Mouse (Mus musculus): Measurements from ENCODE around the gene Zfp61.

The Zfp61 gene

GRCm38 (mm10) chr7:24300771-24301282, at the start of gene Zfp61:
Gene Zfp61 (minus strand): TSS chr7:24301232.
- DNase-seq: peak; percentile 86

DNA sequence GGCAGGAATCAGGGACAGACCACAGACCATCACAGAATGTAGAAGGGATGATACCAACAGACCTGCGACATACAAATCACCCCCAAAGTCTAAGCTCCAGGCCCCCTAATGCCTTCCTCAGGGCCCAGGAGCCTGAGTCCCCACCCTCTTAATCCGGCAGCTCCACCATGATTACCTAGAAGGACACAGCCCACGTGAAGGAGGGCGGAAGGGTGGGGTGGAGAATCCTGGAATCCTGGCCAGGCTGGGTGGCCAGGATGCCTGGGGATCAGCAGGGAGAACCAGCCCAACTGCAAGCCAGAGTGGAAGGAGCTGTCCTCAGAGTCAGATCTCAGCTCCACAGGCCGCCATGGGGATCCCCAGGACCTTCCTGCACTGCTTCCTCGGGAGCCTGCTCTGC, 47.9 kb upstream of the Zfp61 start, which contains the start of gene Lypd5:
Lypd5 (plus strand) TSS at position 301 of the 400 bp plus-strand sequence.
- DNase-seq: no peak

DNA sequence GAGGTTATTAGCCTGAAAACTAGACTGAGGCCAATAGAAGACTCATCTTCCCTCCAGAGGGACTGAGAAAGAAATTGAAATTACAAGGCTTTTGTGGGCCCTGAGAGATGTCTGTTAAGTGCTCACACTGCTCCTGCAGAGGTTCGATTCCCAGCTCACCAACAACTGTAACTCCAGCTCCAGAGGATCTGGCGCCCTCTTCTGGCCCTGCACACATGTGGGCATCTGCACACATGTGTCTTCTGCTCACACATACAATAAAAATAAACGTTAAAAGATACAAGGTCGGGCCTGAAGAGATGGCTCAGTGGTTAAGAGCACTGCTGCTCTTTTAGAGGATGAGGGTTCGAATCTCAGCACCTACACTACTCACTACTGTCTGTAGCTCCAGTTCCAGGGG, 45.4 kb upstream of the Zfp61 start:
- DNase-seq: no peak

GRCm38 (mm10) chr7:24343701-24344272, 42.8 kb upstream of the Zfp61 start:
- no peak for DNase-seq

- no peak for DNase-seq
Observed at GRCm38 (mm10) chr7:24338241-24338640, 37.2 kb upstream of the Zfp61 start.

DNA sequence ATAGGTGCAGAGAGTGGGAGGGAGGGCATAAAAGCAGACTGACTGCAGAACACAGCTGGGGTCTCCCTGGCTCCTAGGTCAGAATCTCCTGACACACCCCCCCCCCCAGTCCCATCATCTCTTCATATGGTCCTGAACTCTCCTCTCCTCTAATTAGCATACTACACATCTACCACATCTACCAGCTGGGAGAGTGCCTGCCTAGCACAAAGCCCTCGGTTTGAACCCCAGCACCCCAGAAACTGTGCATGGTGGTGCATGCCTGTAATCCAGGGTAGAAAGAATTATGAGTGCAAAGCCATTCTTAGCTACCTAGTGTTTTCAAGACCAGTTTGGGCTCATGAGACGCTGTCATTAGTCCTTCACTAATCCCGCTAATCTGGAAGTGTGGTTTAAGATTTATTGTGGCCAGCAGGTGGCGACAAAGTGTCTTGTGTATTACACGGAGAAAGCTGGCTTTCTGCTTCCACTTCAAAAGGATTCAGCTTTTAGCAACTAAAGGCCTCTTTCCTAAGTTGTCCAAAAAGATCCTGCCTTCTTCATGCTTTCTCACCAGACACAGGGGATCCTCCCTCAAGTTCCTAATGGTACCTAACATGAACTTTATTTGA, 34.8 kb upstream of the Zfp61 start:
- DNase-seq: peak; percentile 74

GRCm38 (mm10) chr7:24333304-24333986, 32.4 kb upstream of the Zfp61 start, which contains the start of gene Tescl:
Gene Tescl (minus strand): TSS chr7:24333936.
- DNase-seq: no peak

DNA sequence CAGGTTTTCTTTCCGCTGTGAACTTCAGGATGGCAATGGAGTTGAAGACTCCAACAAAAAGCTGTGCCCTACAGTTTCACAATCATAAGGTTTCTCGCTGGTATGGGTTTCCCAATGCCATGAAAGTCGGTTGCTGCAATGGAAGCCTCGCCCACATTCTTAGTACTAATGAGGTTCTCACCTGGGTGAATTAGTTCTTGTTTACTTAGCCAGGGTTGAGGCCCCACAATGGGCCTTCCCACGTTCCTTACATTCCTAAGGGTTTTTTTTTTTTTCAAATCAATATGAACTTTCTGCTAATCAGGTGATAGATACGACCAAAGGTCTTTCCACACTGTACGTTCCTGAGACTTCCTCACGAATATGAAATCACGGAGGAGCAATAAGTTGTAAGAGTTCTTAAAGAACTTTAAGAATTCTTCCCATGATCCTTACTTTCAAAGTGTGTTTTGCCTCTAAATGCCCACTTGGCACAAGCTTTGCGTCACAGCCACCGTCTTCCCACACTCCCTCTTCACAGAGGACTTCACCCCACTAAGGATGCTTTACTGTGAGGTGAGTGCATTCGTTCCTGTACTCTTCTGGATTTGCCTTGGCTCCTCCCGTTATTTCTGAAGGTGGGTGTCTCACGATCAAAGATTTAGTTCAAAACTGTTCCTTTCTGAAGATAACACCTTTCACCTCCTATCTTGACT, 26.4 kb upstream of the Zfp61 start:
- no peak for DNase-seq

DNA sequence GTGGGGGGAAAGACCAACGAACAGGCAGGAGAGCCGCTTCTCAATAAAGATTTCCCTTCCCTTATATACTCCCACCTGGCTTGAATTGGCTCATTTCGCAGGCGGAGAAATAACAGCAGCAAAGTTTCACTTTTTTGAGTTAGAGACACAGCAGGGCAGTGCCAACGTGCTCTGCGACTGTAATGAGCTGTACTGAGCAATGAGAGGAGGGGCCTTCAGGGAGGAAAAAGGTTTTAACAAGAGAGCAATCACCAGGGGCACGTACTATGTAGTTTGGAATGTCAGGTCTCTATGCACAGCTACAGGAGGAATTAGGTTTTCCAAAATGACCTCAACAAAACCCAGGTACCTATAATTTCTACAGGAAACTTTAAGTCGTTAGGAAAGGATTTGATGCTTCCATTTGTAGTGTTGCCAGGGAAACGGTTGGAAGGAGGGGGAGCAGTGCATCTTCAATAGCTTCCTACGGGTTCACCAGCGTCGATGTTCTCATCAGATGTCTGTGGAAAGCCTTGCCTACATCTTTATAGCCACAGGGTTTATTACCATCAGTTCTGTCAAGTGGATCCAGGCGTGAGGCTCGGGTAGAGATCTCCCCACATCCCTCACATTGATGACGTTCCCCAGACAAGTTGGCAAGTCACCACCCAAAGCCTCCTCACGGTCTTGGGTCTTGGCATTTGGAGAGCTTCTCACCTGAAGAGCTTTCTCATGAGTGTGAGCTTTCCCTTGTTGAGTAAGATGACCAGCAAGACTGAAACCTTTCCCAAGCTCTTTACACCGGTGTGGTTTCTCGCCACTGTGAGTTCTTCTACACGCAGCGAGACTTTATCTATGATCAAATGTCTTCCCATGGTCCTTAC, 25.5 kb upstream of the Zfp61 start:
- DNase-seq: no peak

- DNase-seq: no peak
Observed at GRCm38 (mm10) chr7:24325675-24326128, 24.7 kb upstream of the Zfp61 start.

DNA sequence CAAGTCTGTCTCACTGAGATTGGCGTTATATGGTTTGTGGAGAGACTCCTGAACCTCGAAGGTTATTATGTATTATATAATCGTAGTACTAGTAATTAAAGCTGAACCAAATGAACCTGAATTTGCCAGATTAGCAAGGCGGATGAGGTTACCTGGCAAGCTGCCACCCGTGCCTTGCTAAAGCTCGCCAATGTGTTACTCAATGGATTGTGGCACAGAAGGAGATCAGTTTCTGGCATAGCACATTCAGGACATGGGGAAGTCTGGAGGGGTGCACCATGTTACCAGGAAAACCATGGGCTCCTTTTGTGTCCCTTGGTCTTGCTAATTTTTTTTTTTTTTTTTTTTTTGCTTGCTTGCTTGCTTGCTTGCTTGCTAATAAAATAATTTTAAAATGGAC, 24.2 kb upstream of the Zfp61 start:
- DNase-seq: no peak

DNA sequence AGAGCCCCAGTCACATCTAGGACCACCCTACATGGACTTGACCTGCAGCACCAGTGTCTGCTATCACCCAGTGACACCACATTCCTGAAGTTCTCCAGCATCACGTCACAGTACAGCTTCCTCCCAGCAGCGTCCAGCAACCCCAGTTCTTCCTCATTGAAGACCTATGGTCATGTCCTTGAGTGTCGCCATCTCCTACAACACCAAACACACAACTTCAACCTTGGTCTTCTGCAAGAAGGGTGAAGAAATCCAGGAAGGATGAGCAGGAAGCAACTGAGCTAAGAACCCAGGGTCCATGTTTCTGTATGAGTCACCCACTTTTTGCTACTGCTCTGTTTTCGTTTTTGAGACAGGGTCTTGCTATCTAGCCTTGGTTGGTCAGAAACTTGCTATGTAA, 21.6 kb upstream of the Zfp61 start:
- DNase-seq: no peak

DNA sequence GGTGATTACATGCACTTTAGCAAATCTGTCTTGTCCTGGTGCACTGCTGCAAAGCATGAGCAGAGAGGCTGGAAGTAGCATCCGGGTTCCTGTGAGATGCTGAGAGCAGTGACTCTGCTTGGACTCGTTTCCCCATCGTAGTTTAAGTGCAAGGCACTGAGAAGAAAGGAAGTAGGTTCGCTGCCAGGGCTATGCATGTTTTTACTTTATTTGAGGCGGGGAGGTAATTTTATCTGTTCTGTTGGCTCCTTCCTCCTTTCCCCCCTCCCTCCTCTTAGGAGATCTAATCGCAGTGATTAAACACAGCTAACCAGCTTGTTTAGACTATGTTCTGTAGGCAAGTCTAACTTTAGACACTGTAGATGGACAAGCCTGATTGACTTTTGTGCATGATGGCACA, 17.9 kb upstream of the Zfp61 start:
- no peak for DNase-seq

- DNase-seq: peak; percentile 93
Observed at GRCm38 (mm10) chr7:24316567-24317092, 15.6 kb upstream of the Zfp61 start, which contains the start of gene Zfp94. Gene Zfp94 (minus strand): TSS chr7:24316666.

DNA sequence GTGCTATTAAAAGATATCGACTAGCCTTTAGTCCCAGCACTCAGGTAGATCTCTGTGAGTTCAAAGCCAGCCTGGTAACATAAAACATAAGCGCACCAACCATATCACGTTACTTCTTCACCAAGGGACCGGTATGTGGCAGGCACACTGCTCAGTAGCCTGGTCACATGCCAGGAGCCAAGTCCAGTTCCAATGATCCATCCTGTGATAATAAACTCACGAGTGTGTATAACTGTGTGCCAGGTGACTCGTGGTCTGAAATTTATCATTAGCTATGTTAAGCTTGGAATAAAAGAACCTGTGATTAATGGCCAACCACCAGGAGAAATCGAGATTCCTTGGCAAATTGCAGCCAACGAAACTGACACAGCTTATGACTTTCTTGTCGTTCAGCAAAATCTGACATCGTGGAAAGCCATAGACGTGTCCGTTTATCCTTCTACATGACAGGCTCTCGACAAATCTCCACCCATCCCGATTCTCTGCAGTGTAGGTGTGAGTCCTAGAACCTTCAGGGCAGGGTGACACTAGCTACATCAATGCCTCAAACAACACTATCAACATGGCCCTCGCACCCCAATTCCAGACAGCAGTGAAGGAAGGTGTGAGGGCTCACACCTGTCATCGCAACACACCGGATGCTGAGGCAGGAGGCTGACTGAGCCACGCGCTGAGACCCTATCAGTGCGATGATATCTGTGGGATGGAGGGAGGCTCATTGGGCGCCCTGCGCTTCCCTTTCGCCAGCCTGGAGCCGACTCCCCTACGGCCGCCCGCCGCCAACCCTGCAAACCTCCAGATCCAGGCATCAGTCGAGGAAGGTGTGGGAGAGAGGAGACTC, 14.9 kb upstream of the Zfp61 start:
- no peak for DNase-seq

- DNase-seq: peak; percentile 13
Observed at GRCm38 (mm10) chr7:24299823-24300481, 1.1 kb downstream of the Zfp61 start.

DNA sequence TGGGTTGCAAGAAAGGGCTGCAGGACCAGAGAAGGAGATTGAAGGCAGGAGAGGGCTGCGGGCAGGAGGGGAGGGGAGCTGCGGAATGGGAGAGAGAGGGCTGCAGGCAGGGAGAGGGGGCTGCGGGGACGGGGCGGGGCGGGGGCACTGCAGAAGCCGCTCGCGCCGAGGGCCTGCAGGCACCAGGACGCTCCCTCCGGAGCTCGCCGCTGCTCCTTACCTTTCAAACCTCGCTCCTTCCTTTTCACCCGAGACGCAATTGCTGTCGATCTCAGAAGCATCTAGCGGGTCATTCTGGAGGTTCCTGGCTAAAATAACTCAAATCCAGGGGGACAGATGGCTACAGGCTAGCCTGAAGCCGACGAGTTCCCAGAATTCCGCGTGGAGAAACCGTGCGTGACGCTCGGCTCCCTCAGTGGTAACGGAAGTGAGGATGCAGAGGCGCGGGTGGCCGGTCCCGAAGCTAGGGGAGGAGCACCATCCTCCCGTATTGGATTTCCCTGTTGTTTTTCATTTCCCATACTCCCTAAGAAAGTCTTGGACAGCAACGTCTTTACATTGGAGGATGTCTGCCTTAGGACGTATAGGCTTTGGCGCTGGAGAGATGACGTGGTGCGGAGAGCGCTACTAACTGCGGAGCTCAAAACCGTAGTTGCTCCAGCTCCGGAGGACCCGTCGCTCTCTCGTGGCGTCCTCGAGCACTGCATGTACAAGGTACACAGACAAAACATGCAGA, 1.9 kb downstream of the Zfp61 start:
- peak; percentile 81 for DNase-seq

DNA sequence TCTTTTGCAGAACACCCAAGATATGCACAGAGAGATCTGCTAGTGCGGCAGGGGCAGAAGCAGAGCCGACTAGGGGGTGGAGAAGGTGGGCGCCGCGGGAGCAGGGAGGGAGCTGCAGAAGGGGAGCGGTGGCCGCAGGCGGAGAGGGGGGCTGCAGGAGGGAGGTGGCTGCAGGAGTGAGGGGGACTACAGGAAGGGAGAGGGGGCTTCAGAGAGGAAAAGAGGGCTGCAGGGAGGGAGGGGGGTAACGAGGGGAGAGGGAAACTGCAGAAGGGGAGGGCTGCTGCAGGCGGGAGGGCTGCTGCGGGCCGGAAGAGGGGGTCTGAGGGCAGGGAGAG, 2.4 kb downstream of the Zfp61 start:
- DNase-seq: no peak

DNA sequence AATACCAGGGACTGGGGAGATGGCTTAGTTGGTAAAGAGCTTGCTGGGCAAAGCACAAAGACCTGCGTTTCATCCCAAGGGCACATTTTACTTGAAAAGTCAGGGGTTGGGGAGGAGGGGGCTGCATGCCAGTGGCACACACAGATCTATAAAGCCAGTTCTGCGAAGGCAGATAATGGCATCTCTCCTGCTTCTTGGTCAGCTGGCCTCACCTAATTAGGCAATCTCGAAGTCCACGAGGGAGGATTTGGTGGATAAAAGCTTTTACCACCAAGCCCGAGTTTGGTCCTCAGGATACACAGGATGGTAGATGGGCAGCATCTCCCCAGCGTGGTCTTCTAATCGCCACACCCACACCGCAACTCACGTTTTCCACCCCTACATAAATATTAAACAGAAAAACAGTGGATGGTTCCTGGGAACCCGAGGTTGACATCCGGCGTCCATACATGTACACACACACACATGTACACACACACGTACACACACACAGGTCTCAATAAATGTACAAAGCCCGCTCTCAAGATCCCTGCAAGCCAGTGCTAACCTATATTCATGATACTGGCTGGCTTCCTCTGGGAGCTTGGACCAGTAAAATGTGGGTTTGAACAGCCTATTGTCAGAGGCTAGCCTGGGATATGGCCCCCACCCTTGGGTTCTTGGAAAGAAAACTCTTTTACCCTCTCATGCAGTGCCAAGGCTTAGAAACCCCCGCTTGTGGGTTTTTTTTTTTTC, 3.5 kb downstream of the Zfp61 start:
- DNase-seq: no peak

Data from liver (tissue).